Mouse (Mus musculus) macrophage (primary cell): Measurements from ENCODE around the gene Mis18a. TPM values are rescaled to one million over a fixed set of nuclear protein-coding genes. Genes with fewer than 3 reads are reported as not detected.

Experiments used
- H3K27ac ChIP-seq: fragments of 350-480 bp; formaldehyde crosslinking; 2 replicates; pipeline ENCODE4 v1.9.0; 2021
- H3K36me3 ChIP-seq: fragments of 350-480 bp; formaldehyde crosslinking; 2 replicates; pipeline ENCODE4 v1.9.0; 2021; ENCODE audit errors: inconsistent target
- H3K4me3 ChIP-seq: fragments of 350-480 bp; formaldehyde crosslinking; 2 replicates; pipeline ENCODE4 v1.9.0; 2021; ENCODE audit errors: inconsistent target
- H3K79me2 ChIP-seq: fragments of 350-480 bp; formaldehyde crosslinking; 2 replicates; pipeline ENCODE4 v1.9.0; 2021; ENCODE audit errors: inconsistent target
- WGBS: methylation state at CpG from one replicate; pipeline ENCODE4 v1.1.7; 2026; ENCODE audit warnings: inconsistent platforms; ENCODE audit not compliant: missing documents; 5-methylcytosine and 5-hydroxymethylcytosine counted together
- polyA plus RNA-seq: library from polyadenylated mRNA; stranded (reverse); fragments of 250-400 nt; gene quantifications from 3 replicates; pipeline ENCODE4 v1.2.4, GENCODE M21; 2018; ENCODE audit warnings: inconsistent platforms

Gene Mis18a
- polyA plus RNA-seq, 1 experiment from 2014 or later: 13.5 TPM

DNA sequence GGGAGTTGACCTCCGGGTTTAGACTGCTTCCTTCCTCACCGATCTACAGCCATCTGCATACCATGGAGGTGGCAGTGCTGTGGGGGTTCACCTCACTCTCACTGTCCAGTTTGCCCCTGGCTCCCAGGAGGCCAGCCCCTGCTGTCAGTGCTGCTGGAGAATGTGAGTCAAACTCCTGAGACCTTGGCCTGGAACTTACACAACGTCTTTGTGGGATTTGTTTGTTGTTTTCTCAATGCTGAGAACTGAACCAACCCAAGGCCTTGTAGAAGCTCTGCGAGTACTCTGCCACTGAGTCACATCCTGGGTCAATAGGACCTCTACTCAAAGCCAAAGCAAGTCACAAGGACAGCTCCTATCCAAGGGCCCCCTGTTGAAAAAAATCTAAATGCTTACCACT, 8.4 kb upstream of the Mis18a start:
- Histone ChIP-seq H3K4me3 (no peak overlapping the region), H3K79me2 (no peaks in the 10 kb centered on the region), H3K27ac (no peak overlapping the region), H3K36me3 (no peaks in the 10 kb centered on the region)
- WGBS: 42% methylated on average over 4 of the region's 4 CpGs

DNA sequence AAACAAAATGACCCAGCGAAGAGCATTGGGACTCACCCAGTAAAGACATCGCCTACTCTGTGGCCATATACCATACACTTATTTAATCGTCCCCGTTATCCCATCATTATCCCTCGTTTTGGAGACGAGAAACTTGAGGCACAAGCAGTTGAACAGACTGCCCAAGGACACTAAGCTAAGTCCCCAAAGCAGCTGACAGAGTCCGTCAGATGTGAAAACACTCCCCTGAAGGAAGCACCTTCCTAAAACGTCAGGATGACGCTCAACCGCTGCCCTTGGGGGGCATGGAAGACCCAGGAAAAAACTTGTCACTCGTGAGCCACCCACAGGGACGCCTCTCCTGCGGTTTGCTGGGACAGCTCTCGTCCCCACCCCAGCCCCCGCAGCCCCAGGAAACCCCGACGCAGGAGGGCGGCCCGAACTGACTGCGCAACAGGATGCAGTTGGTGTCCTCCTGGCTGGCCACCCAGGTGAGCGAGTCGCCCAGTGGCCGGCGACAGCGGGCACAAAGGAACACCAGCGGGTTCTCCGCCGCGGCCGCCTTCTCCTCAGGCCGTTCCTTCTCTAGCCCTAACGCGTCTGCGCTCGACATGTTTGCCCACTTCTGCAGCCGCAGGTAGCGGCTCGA, 490 bp downstream of the Mis18a start:
- H3K36me3 ChIP-seq: peaks cover 11% of the 10 kb centered on the region; the same call in 1 of the 2 replicates
- peaks cover 28% of the 10 kb centered on the region for H3K79me2 ChIP-seq
- 4% methylated on average over 38 of the region's 38 CpGs for WGBS
- peak overlapping the region; percentile 84 for H3K4me3 ChIP-seq
- peak overlapping the region; percentile 37; the same call in 1 of the 2 replicates for H3K27ac ChIP-seq

DNA sequence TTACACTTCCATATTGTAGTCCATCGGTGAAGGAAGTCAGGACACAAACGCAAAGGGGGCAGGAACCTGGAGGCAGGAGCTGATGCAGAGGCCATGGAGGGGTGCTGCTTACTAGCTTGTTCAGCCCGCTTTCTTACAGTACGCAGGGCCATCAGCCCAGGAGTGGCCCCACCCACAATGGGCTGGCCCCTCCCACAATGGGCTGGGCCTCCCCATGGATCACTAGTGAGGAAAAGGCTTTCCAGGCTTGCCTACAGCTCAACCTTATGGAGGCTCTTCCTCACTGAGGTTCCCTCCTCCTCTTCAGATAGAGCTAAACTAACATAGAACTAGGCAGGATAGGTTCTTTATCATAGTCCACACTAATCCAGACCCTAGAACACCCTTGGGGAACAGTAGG, 3.2 kb downstream of the Mis18a start:
- H3K27ac ChIP-seq: no peak overlapping the region
- peaks cover 32% of the 10 kb centered on the region for H3K36me3 ChIP-seq
- H3K4me3 ChIP-seq: no peak overlapping the region
- H3K79me2 ChIP-seq: peaks cover 28% of the 10 kb centered on the region
- 92% methylated on average over 4 of the region's 4 CpGs for WGBS

DNA sequence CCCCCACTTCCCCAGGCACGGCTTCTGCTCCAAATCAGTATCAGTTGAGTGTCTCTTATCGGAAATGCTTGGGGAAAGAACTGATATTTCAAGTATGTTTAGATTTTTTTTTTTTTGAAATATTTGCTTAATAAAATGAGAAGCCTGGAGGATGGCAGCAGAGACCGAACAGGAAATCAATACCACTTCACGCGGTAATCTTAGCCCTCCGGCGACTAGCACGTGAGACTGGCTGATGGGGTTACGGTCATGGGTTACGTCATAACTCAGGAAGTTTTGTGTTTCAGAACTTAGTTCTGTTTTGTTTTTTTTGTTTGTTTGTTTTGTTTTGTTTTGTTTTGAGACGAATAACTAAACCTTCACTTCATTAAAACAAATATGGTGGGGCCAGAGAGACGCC, 16.9 kb downstream of the Mis18a start:
- Histone ChIP-seq H3K79me2 (no peaks in the 10 kb centered on the region), H3K4me3 (no peak overlapping the region), H3K36me3 (no peaks in the 10 kb centered on the region), H3K27ac (no peak overlapping the region)
- 64% methylated on average over 12 of the region's 12 CpGs for WGBS

DNA sequence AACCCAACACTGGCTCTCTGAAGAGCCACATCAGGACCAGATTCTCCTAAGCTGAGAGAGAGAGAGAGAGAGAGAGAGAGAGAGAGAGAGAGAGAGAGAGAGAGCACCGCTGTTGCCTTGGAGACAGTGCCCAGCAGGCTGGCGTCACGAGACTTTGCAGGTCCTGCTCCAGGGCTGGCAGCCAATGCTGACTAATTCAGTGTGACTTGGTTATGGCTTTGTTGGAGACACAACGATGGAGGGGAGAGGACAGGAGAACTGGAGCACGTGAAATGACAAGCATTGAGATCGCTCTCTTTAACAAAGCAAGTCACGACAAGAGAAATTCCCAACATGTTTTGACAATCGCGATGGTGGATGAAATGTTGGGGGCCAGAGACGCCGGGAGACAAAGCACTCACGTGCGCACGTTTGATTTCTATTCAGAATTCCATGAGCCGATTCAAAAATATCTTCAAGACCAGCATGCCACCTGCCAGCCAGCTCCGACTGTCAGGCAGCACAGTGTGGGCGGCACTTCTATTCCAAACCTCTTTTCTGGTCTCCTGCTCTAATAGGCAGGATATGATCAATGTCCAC, 17.4 kb downstream of the Mis18a start:
- Histone ChIP-seq H3K4me3 (no peak overlapping the region), H3K36me3 (no peaks in the 10 kb centered on the region), H3K27ac (no peak overlapping the region), H3K79me2 (no peaks in the 10 kb centered on the region)
- WGBS: 74% methylated on average over 16 of the region's 17 CpGs

DNA sequence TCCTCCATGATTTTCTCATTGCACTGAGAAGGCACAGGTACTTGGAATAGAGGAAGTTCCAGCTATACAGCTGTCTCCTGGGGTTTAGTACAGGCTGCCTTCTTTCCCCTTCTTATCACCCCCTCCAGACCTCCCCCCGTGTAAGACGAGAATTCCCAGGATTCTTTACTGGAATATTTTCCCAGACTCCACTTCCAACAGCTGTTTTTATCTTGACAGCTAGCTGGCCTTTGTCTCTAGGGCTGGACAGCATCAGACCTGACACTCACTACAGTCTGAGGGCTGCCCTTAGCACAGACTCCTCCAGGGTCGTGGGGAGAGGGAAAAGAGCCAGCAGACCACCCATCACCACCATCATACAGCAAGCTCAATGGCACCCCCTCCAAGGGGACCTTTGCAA, 20.9 kb downstream of the Mis18a start:
- Histone ChIP-seq H3K36me3 (no peaks in the 10 kb centered on the region), H3K79me2 (no peaks in the 10 kb centered on the region), H3K4me3 (no peak overlapping the region), H3K27ac (no peak overlapping the region)
- WGBS: 3% methylated on average over 3 of the region's 3 CpGs

DNA sequence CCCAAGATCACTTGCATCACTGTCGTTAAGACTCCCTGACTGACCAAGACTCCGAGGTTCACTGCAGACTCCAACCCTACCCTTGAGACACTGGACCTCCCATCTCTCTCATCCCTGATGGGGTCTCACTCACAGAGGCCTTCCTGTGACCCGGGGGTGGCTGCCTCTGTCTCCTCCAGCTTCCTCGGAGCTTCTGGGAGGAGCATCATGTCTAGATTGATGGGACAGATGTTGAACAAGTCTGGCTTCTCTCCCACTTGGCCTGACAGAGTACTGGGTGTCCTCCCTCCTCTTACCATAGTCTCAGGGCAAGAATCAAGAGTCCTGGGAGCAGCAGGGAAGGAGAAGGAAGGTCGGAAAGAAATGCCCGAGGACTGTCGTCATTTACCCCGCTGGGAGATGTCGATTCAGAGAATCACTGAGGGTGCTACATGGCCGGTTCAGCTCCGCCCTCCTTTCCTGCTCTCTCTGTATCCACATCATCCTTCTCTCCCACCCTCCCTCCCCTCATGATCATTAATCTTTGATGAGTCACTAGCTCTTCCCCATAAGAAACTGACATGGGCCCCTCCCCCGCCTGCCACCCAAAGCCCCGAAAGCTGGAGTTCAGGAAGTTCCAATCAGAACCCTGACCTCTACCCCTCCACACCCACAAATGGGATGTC, 22.9 kb downstream of the Mis18a start:
- 72% methylated on average over 13 of the region's 13 CpGs for WGBS
- no peaks in the 10 kb centered on the region for H3K36me3 ChIP-seq
- no peaks in the 10 kb centered on the region for H3K79me2 ChIP-seq
- no peak overlapping the region for H3K27ac ChIP-seq
- no peak overlapping the region for H3K4me3 ChIP-seq

DNA sequence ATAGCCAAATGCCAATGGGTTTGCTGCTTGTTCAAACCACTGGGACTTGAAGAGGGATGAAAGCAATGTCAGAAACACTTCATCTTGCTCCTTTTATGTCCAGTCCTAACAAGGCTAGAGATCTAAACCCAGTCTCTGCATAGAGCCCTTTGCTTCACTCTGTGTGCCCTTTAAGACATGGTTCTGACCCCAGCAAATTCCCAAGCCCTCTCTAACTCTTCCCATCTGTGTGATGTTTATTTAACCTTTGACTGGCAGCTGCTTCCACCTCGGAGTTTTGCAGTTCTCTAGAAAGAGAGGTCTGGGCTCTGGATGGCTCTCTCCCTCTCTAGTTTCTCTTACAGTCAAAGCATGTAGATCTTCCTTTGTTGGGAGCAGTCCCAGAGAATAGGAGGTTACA, 23.6 kb downstream of the Mis18a start:
- no peaks in the 10 kb centered on the region for H3K36me3 ChIP-seq
- 27% methylated on average over 1 of the region's 1 CpGs for whole genome bisulfite sequencing
- no peak overlapping the region for H3K27ac ChIP-seq
- no peaks in the 10 kb centered on the region for H3K79me2 ChIP-seq
- no peak overlapping the region for H3K4me3 ChIP-seq

DNA sequence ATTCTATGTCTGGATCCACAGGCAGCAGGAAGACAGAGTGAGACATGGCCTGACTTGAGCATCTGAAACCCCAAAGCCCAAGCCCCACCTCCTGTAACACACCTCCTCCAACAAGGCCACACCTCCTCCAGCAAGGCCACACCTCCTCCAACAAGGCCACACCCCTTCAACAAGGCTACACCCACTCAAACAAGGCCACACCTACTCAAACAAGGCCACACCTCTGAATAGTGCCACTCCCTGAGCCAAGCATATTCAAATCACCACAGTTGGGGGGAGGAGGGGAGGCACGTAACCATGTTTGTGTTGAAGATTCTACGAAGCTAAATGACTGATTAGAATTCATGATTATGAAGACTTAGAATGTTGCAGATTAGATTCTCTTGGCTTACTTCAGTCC, 25.7 kb downstream of the Mis18a start:
- Histone ChIP-seq H3K27ac (no peak overlapping the region), H3K36me3 (no peaks in the 10 kb centered on the region), H3K79me2 (no peaks in the 10 kb centered on the region), H3K4me3 (no peak overlapping the region)
- WGBS: 100% methylated on average over 2 of the region's 2 CpGs

DNA sequence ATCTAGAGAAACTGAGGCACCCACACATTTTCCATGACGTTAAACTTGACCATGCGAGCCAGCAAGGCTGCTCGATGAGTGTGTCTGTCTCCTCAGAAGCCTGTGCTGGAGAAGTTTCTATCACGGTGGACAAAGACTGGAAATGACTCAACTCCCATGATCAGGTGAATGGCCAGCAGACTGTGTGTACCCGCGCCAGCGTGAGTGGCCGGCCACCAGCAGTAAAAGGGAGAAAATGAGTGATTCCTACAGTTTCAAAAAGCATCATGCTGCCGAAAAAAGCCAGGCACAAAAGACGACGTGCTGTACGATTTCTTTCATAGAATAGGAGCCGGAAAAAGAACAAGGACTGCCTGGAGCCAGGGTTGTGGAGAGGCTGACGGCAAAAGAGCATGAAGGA, 27.8 kb downstream of the Mis18a start:
- no peak overlapping the region for H3K4me3 ChIP-seq
- WGBS: 85% methylated on average over 14 of the region's 14 CpGs
- no peak overlapping the region for H3K27ac ChIP-seq
- H3K36me3 ChIP-seq: no peaks in the 10 kb centered on the region
- no peaks in the 10 kb centered on the region for H3K79me2 ChIP-seq

DNA sequence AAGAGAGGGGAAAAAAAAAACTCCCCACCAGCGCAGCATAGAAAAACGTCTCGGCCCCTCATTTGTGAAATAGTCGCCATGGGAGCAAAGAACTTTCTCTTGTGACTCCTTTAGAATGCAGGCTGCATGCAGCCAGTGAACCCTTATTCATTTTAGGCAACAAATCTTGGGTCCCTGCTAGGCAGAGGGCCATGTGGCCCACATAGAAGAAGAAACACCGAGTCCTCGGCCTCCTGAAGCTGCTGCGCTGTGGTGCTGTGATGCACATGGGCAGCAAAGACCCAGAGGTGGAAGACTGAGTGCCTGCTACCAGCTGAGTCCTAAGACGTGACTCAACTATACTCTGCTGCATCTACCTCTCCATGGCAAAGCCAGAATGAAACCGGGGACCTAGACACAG, 30.9 kb downstream of the Mis18a start:
- H3K36me3 ChIP-seq: no peaks in the 10 kb centered on the region
- 93% methylated on average over 9 of the region's 9 CpGs for WGBS
- H3K4me3 ChIP-seq: no peak overlapping the region
- no peak overlapping the region for H3K27ac ChIP-seq
- H3K79me2 ChIP-seq: no peaks in the 10 kb centered on the region

DNA sequence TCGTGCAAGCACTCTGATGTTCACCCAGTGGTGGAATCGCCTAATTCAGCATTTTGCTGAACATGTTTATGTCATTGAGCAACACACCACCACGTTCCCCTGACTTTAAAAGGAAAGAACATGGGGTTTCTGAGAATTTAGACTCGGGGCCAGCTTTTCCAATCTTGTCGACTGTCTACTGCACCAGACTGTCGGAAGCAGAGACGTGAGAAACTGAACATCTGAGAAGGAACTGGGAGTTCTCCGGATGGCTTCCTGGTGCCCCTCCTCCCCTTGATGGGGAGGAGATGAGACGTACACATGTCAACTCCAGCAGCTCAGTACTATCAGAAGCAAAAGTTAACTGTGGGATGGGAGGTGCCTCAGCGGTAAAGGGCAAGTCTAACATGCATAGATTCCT, 32.1 kb downstream of the Mis18a start:
- no peak overlapping the region for H3K27ac ChIP-seq
- no peaks in the 10 kb centered on the region for H3K79me2 ChIP-seq
- 90% methylated on average over 10 of the region's 10 CpGs for WGBS
- no peak overlapping the region for H3K4me3 ChIP-seq
- H3K36me3 ChIP-seq: no peaks in the 10 kb centered on the region

DNA sequence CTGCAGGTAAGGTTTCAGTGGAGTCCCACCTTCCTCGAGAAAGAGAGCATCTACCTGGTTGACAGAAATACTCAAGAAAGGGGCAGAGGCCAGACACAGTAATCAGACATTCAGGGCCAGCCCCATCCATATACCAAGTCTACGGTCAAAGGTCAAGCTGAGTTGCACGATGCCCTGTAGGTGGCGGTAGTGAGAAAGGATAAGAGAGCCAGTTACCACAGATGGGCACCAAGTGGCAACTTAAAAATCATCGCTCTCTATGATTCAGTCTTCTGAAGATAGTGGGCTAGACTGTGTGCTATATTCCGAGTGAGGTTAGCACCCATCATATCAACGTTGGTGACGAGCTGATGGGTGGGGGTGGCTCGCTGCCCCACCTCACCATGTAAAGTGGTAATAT, 32.5 kb downstream of the Mis18a start:
- H3K27ac ChIP-seq: no peak overlapping the region
- WGBS: 73% methylated on average over 9 of the region's 9 CpGs
- H3K36me3 ChIP-seq: no peaks in the 10 kb centered on the region
- no peaks in the 10 kb centered on the region for H3K79me2 ChIP-seq
- no peak overlapping the region for H3K4me3 ChIP-seq

DNA sequence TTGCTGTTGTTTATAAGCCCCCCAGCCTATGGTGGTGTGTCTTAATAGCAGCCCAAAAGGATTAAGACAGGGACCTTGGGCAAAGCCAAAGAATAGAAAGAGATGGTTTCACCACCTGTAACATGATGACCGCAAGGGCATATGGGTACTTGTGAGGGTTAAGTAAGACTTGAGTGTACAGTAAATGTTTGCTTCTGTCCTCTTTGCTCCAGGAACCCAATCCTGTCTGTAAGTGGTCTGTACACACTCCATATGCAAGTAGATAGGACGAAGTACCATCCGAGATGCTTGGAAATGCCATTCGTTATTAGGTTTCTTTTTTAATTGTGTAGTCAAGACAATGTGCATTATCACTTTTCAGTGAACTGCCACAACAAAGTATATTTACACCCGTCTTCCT, 33.6 kb downstream of the Mis18a start:
- Histone ChIP-seq H3K27ac (no peak overlapping the region), H3K79me2 (no peaks in the 10 kb centered on the region), H3K36me3 (no peaks in the 10 kb centered on the region), H3K4me3 (no peak overlapping the region)
- 96% methylated on average over 5 of the region's 5 CpGs for WGBS

DNA sequence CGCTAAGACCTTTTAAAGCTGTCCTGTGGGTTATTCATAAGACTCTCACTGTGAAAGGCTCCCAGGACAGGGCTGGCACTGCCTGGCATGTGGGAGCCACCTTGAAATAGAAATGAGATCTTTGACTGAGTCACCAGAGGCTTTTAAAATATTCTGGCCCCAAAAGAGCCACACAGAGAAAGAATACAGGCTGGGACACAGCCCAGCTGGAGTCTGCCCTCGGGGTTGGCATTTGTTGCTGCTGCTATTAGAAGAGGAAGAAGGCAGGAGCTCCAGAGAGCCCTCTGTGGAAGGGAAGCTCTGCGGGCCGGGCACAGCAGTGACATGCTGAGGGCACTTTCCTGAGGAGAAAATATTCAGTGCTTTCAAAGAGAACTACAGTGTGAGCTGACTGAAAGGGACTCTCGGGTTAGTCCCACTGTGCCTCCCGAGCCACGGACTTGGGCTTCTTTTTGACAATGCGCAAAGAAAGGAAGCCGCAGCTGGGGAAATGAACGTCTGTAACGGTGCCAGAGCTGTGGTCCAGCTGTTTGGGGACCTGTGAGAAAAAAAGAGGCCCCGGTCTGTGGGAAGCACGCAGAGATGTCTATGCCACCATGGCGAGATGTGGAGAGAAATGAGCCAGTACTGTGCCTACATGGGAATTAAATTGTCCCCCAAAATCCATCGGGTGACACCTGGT, 34.4 kb downstream of the Mis18a start:
- H3K4me3 ChIP-seq: no peak overlapping the region
- no peaks in the 10 kb centered on the region for H3K36me3 ChIP-seq
- 76% methylated on average over 14 of the region's 15 CpGs for WGBS
- no peaks in the 10 kb centered on the region for H3K79me2 ChIP-seq
- no peak overlapping the region for H3K27ac ChIP-seq
